Mouse (Mus musculus): Measurements from ENCODE around the gene 1520401A03Rik. TPM values are rescaled to one million over a fixed set of nuclear protein-coding genes. Genes with fewer than 3 reads are reported as not detected.
A peak's percentile ranks its signal among the peaks of the same experiment; 100 is the strongest.
"Not testable (repeated sequence)": the region's sequence is repeated elsewhere in the genome, so short reads cannot be mapped to it uniquely, and the experiment has no call there.

Gene 1520401A03Rik
- 0.09 and 0.28 TPM in 2 replicates for polyA plus RNA-seq (2015; fragmentation: Nextera tagmentation; extraction: Ambion mirVana)

GRCm38 (mm10) chr17:23722376-23723125 lies at the start of gene 1520401A03Rik:
Gene 1520401A03Rik, minus strand, starts transcription at chr17:23722783.
- peaks cover 15% of the 10 kb centered on the region for H3K4me1 ChIP-seq
- no peaks in the 10 kb centered on the region for H3K9me3 ChIP-seq
- no peaks in the 10 kb centered on the region for H3K36me3 ChIP-seq
- H3K4me2 ChIP-seq, result no peak within 1 kb of the TSS
- no peak within 1 kb of the TSS for H3K9ac ChIP-seq
- H3K27ac ChIP-seq, result no peak within 1 kb of the TSS
- H3K4me3 ChIP-seq, result no peak within 1 kb of the TSS
- no peaks in the 10 kb centered on the region for H3K27me3 ChIP-seq
- ATAC-seq (ENCODE audit: borderline replicate concordance, extremely low read depth, low FRiP score, low TSS enrichment), result no peak
- 37% methylated on average over 7 of the region's 7 CpGs for WGBS

GRCm38 (mm10) chr17:23772219-23772556 lies 49.6 kb upstream of the 1520401A03Rik start:
- H3K4me3 ChIP-seq; H3K9ac ChIP-seq; H3K9me3 ChIP-seq; H3K27me3 ChIP-seq; H3K4me2 ChIP-seq; ATAC-seq (ENCODE audit: borderline replicate concordance, extremely low read depth, low FRiP score, low TSS enrichment); H3K36me3 ChIP-seq; H3K27ac ChIP-seq; H3K4me1 ChIP-seq: not testable (repeated sequence)
- WGBS, result 70% methylated on average over 2 of the region's 2 CpGs

GRCm38 (mm10) chr17:23771284-23772218 lies 49.0 kb upstream of the 1520401A03Rik start, which contains the start of gene Flywch1:
Gene Flywch1, minus strand, starts transcription at chr17:23771602.
- peak; percentile 98 for ATAC-seq (ENCODE audit: borderline replicate concordance, extremely low read depth, low FRiP score, low TSS enrichment)

GRCm38 (mm10) chr17:23770896-23771283 lies 48.3 kb upstream of the 1520401A03Rik start:
- WGBS, result under 1% methylated on average over 19 of the region's 19 CpGs
- H3K4me2 ChIP-seq, result peak overlapping the region; percentile 66
- ATAC-seq (ENCODE audit: borderline replicate concordance, extremely low read depth, low FRiP score, low TSS enrichment), result peak; percentile 21; the same call in 1 of the 2 replicates

More at GRCm38 (mm10) chr17:23771284-23772218, 49.0 kb upstream of the 1520401A03Rik start, which contains the start of gene Flywch1:
- H3K4me1 ChIP-seq, result peaks cover 8% of the 10 kb centered on the region; the same call in 1 of the 2 replicates
- H3K27ac ChIP-seq, result peak within 1 kb of the TSS; percentile 79
- peak within 1 kb of the TSS; percentile 78 for H3K4me3 ChIP-seq
- H3K9me3 ChIP-seq, result no peaks in the 10 kb centered on the region
- H3K36me3 ChIP-seq, result no peaks in the 10 kb centered on the region
- 3% methylated on average over 58 of the region's 58 CpGs for WGBS
- no peaks in the 10 kb centered on the region for H3K27me3 ChIP-seq
- peak within 1 kb of the TSS; percentile 90 for H3K9ac ChIP-seq
- H3K4me2 ChIP-seq, result peak within 1 kb of the TSS; percentile 66

GRCm38 (mm10) chr17:23770493-23770892 lies 47.9 kb upstream of the 1520401A03Rik start:
- peak overlapping the region; percentile 66 for H3K4me2 ChIP-seq
- H3K4me3 ChIP-seq, result peak overlapping the region; percentile 78
- no peak for ATAC-seq (ENCODE audit: borderline replicate concordance, extremely low read depth, low FRiP score, low TSS enrichment)
- H3K36me3 ChIP-seq, result no peaks in the 10 kb centered on the region
- peak overlapping the region; percentile 90; the same call in 1 of the 2 replicates for H3K9ac ChIP-seq
- peaks cover 8% of the 10 kb centered on the region; the same call in 1 of the 2 replicates for H3K4me1 ChIP-seq
- 21% methylated on average over 2 of the region's 2 CpGs for WGBS
- no peak overlapping the region for H3K27ac ChIP-seq
- no peaks in the 10 kb centered on the region for H3K9me3 ChIP-seq
- no peaks in the 10 kb centered on the region for H3K27me3 ChIP-seq

More at GRCm38 (mm10) chr17:23770896-23771283, 48.3 kb upstream of the 1520401A03Rik start:
- Histone ChIP-seq H3K4me3 (peak overlapping the region; percentile 78), H3K4me1 (peaks cover 8% of the 10 kb centered on the region; the same call in 1 of the 2 replicates), H3K27ac (peak overlapping the region; percentile 79), H3K9ac (peak overlapping the region; percentile 90), H3K27me3 (no peaks in the 10 kb centered on the region), H3K9me3 (no peaks in the 10 kb centered on the region), H3K36me3 (no peaks in the 10 kb centered on the region)

- Histone ChIP-seq H3K4me3 (no peak overlapping the region), H3K9ac (no peak overlapping the region), H3K4me1 (no peaks in the 10 kb centered on the region), H3K27me3 (no peaks in the 10 kb centered on the region), H3K9me3 (no peaks in the 10 kb centered on the region), H3K27ac (no peak overlapping the region), H3K36me3 (peaks cover 38% of the 10 kb centered on the region), H3K4me2 (no peak overlapping the region)
- 90% methylated on average over 11 of the region's 11 CpGs for WGBS
- no peak for ATAC-seq (ENCODE audit: borderline replicate concordance, extremely low read depth, low FRiP score, low TSS enrichment)
Measured at GRCm38 (mm10) chr17:23762976-23763375, 40.4 kb upstream of the 1520401A03Rik start.

GRCm38 (mm10) chr17:23761155-23761554 lies 38.6 kb upstream of the 1520401A03Rik start:
- H3K9ac ChIP-seq, result no peak overlapping the region

GRCm38 (mm10) chr17:23760231-23760630 lies 37.6 kb upstream of the 1520401A03Rik start:
- Histone ChIP-seq H3K4me1 (no peaks in the 10 kb centered on the region), H3K27me3 (no peaks in the 10 kb centered on the region), H3K4me2 (no peak overlapping the region), H3K27ac (no peak overlapping the region), H3K4me3 (no peak overlapping the region), H3K9me3 (no peaks in the 10 kb centered on the region), H3K36me3 (peaks cover 65% of the 10 kb centered on the region), H3K9ac (no peak overlapping the region)
- ATAC-seq (ENCODE audit: borderline replicate concordance, extremely low read depth, low FRiP score, low TSS enrichment), result no peak
- WGBS, result 89% methylated on average over 9 of the region's 9 CpGs

More at GRCm38 (mm10) chr17:23761155-23761554, 38.6 kb upstream of the 1520401A03Rik start:
- no peak overlapping the region for H3K4me2 ChIP-seq
- ATAC-seq (ENCODE audit: borderline replicate concordance, extremely low read depth, low FRiP score, low TSS enrichment), result no peak
- no peaks in the 10 kb centered on the region for H3K4me1 ChIP-seq
- H3K4me3 ChIP-seq, result no peak overlapping the region
- no peaks in the 10 kb centered on the region for H3K27me3 ChIP-seq
- no peak overlapping the region for H3K27ac ChIP-seq
- H3K9me3 ChIP-seq, result no peaks in the 10 kb centered on the region
- 93% methylated on average over 3 of the region's 3 CpGs for WGBS
- peaks cover 55% of the 10 kb centered on the region for H3K36me3 ChIP-seq

- WGBS, result 88% methylated on average over 8 of the region's 8 CpGs
- no peaks in the 10 kb centered on the region for H3K27me3 ChIP-seq
- H3K4me3 ChIP-seq, result no peak overlapping the region
- no peaks in the 10 kb centered on the region for H3K9me3 ChIP-seq
- ATAC-seq (ENCODE audit: borderline replicate concordance, extremely low read depth, low FRiP score, low TSS enrichment), result no peak
- H3K4me1 ChIP-seq, result no peaks in the 10 kb centered on the region
- peaks cover 72% of the 10 kb centered on the region for H3K36me3 ChIP-seq
- no peak overlapping the region for H3K27ac ChIP-seq
- H3K4me2 ChIP-seq, result no peak overlapping the region
- H3K9ac ChIP-seq, result no peak overlapping the region
Measured at GRCm38 (mm10) chr17:23758801-23759200, 36.2 kb upstream of the 1520401A03Rik start.

GRCm38 (mm10) chr17:23757581-23757980 lies 35.0 kb upstream of the 1520401A03Rik start:
- H3K36me3 ChIP-seq, result peaks cover 85% of the 10 kb centered on the region
- no peaks in the 10 kb centered on the region for H3K9me3 ChIP-seq
- no peak overlapping the region for H3K9ac ChIP-seq
- no peak overlapping the region for H3K27ac ChIP-seq
- WGBS, result 92% methylated on average over 9 of the region's 9 CpGs
- no peaks in the 10 kb centered on the region for H3K4me1 ChIP-seq
- H3K4me2 ChIP-seq, result no peak overlapping the region
- ATAC-seq (ENCODE audit: borderline replicate concordance, extremely low read depth, low FRiP score, low TSS enrichment), result no peak
- H3K4me3 ChIP-seq, result no peak overlapping the region
- no peaks in the 10 kb centered on the region for H3K27me3 ChIP-seq

GRCm38 (mm10) chr17:23755689-23756088 lies 33.1 kb upstream of the 1520401A03Rik start:
- ATAC-seq (ENCODE audit: borderline replicate concordance, extremely low read depth, low FRiP score, low TSS enrichment), result 0 out of 2 replicates have a peak, but pooled peaks have one; percentile 27
- no peaks in the 10 kb centered on the region for H3K4me1 ChIP-seq
- 74% methylated on average over 13 of the region's 13 CpGs for WGBS
- H3K4me3 ChIP-seq, result no peak overlapping the region
- H3K4me2 ChIP-seq, result peak overlapping the region; percentile 29; the same call in 1 of the 2 replicates
- H3K27ac ChIP-seq, result peak overlapping the region; percentile 16; the same call in 1 of the 2 replicates
- H3K36me3 ChIP-seq, result peaks cover 70% of the 10 kb centered on the region
- H3K9ac ChIP-seq, result no peak overlapping the region
- H3K9me3 ChIP-seq, result no peaks in the 10 kb centered on the region
- H3K27me3 ChIP-seq, result no peaks in the 10 kb centered on the region

All from lung, embryonic 15.5 days (tissue).